Mouse (Mus musculus) spleen, adult 12 weeks (tissue): ENCODE measurements around the gene Grb10.

Experiments
- DNase-seq: peaks from one replicate; pipeline ENCODE4 v3.0.0; 2022; ENCODE audit warnings: low spot score

Grb10 gene

DNA sequence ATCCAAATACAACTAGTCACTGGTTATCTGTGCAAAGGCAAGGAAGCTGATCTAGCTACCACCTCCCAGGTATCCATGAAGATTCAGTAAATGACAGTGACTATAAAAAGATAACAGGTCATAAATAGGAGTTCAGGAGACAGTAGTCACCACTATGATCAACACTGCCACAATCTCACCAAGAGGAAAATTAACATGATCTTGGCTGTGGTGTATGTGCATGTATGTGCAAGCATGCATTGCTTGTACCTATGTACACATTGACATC is 94.5 kb downstream of the Grb10 start:
- DNase-seq, result no peak

GRCm38 (mm10) chr11:11943240-11944081 is 95.0 kb downstream of the Grb10 start:
- no peak for DNase-seq

DNA sequence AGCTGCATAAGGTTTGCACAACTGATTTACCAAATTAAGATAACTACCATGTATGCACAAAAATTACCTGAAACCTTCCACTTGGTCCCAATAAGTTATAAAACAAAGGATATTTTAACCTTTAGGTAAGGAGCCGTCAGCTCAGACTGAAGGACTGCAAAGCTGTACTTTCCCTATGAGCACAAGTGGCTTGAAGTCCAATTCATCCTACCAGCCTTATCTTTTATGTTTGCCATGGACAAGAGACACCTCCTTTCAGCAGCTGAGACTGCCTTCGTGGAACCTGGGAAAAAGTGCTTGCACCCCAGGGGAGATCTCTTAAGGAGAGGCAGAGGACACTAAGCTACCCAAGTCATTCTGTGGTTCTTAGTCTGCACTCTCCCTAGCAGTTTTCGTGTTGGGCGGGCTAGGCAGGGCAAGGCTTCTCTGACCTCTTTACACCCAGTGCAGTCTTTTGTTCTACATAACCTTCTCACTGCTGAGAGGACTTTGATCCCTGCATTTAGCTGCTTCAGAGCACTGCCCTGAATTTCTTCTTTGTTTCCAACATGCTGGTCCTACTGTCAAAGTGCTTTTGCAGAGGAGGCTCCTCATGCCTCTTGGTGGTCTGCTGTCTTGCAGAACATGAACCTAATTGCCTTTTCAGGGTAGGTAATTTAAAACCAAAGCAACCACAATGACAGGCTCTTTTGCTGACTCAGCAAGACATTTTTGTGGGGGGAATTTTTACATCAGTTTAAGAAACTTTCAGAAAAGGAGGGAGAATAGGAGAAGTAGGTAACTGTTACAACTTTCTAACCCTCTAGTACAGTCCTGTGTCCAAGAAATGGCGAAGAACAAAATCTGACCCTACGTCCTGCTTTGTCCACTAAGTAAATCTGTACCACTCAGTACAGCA is 95.9 kb downstream of the Grb10 start:
- DNase-seq, result no peak

GRCm38 (mm10) chr11:11940833-11941681 is 97.4 kb downstream of the Grb10 start:
- no peak for DNase-seq

DNA sequence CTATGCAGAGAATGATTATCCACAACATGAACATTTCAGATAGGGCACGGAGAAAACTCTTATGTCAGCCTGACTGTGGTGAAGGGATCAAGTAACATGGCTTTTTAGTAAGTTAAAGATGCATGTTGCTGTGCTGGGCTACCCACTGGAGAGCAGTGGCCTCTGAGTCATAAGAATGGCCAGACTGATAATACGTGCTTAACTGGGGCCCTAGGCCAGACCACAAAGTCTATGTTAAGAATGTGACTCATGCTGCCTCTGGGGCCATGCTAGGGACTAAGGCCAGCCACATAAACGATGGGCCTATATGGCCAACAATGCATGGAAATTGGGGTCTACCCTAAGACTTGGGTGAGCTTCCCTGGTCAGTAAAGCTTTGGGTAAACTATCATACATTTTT is 98.9 kb downstream of the Grb10 start:
- DNase-seq, result no peak

GRCm38 (mm10) chr11:11938591-11938990 is 99.9 kb downstream of the Grb10 start:
- DNase-seq, result no peak

DNA sequence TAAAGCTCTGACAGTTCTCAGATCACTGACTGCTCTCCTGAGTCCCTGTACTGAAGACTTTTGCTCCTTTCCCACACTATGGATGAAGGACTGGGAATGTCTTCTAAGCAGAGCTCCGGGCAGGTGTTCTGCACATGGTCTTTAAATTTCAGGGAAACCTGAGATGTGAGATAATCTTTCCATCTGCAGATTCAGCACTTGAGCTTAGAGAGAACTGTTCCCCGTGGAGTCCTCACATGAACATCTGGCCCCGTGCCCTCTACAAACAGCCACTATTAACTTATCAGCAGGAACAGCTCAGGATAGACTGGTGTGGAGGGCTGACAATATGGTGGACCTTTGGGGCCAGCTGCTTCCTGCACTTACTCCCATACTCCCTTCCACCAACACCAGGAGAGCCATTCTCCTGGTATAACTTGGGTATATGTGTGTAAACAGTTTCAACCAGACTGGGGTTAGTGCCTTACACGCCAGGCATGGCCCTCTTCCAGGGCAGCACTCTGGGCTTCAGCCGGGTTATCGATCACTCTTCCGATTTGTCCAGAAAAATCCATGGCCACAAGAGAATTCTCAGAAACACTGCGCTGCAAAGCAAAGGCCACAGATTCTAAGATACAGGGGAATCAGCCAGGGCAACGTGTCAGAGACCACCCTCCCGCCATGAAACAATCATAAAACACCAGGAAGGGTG is 101.0 kb downstream of the Grb10 start:
- no peak for DNase-seq

DNA sequence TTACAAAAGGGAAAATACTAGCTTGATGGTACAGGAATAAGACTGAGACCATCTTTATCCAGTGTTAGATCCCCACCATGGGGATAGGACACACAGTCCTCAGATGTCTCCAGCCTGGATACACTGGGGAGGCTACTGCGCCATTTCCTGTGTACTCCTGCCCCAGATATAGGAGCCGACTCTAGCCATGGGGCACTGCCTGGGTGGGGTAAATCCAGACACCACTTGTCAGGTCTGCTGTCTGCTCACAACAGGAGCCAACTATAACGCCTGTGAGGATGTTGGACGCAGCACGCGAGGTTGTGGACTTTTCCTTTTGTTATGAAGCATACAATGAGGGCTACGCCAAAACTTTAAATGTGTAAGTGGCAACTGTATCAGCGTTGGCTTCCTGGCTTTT is 103.7 kb downstream of the Grb10 start:
- no peak for DNase-seq

- no peak for DNase-seq
Observed at GRCm38 (mm10) chr11:11932102-11932789, 106.2 kb downstream of the Grb10 start.

DNA sequence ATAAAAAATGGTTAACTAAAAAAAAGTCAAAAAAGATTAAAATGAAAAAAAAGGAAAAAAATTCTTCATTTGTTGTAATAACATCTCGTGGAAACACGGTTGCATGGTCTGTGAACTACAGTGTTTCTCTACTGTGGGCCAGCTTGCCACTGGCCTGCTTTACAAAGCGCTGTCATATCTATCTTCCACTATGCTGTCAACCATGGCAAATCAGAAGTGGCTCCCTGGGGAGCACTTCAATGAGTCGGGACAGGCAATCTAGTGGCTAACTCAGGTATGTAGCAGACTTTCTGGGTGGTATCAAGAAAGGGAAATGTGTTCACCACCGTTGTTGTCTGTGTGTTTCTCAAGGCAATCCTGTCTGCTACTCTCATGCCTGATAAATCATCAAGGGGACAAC is 106.8 kb downstream of the Grb10 start:
- DNase-seq, result no peak

GRCm38 (mm10) chr11:11930527-11930926 is 108.0 kb downstream of the Grb10 start:
- DNase-seq, result no peak

GRCm38 (mm10) chr11:11929059-11929458 is 109.4 kb downstream of the Grb10 start:
- no peak for DNase-seq

DNA sequence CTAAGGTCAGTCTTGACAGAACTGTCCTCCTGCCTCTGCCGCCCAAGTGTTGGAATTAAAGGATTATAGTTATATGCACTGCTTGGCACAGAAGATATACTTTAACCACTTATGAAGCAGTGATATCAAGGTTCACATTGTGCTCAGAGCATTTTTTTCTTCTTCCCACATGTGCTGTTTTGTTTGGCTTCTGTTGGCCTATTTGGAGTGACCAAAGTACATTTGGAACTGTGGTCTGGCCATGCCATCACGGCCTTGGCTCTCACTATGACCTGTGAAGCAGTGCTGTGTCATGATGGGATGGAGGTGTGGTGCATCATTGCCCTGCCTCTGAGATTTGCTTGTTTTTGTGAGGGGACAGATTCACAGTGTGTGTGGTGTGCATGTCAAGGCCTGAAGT is 109.9 kb downstream of the Grb10 start:
- no peak for DNase-seq

- no peak for DNase-seq
Observed at GRCm38 (mm10) chr11:11923900-11924299, 114.6 kb downstream of the Grb10 start.

DNA sequence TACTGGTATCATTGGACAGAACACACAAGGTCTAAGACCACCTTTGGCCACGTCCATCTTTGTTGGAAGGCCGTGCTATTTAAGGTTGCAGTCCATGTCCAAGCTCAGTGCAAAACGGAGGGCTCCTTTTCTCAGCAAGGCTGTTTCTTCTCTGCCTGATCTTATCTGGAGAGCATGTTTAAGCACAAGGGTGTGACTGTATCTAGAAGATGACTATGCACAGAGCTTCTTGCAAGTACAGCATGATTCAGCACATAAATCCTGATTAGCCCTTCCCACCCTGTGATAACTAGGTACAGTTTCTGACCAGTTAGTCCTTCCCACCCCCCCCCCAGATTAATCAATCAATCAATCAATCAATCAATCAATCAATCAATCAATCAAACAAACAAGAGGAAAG is 115.1 kb downstream of the Grb10 start:
- no peak for DNase-seq

DNA sequence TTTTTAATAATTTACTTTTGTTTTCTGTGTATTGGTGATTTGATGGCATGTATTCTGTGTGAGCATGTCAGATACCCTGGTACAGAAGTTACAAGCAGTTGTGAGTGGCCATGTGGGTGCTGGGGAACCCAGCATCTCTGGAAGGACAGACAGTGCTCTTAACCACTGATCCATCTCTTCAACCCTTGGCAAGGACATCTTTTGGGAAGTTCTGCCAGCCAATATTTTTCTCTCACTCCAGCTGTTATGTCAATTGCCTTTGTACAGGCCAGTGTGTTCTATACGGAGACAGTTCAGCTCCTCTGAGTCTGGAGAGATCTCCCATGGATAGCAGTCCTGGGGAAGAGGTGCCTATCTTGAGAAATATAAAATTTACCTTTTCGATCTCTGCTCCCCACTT is 116.4 kb downstream of the Grb10 start:
- DNase-seq, result no peak

DNA sequence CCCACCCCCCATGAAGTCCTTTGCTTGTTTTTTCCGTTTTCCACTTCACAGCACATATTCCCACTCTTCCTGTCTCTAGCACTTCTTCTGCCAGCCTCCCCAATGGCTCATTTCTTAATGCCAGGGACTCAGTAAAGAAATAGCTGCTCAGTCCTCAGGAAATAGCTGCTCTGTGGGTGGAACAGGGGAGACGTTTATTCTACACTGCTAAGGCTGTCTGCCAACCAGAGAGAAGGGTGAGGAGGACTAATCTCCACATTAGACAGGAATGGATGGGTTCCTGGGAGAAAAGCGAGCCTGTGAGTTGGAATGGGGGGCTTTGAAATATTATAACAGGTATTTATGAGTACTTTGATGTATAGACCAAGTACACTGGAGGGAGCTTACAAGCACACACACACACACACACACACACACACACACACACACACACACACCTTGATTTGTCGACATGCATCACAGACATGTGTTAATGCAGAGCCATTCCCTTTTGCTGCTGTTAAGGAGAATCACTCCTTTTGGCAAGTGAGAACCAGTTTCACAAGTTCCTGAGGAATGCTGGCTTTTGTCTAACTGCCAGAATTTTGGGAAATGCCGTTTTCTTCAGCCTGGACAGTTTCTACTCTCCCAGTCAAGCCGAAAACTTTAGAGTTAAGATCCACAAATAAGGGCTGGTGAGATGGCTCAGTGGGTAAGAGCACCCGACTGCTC is 130.6 kb downstream of the Grb10 start:
- DNase-seq, result no peak

DNA sequence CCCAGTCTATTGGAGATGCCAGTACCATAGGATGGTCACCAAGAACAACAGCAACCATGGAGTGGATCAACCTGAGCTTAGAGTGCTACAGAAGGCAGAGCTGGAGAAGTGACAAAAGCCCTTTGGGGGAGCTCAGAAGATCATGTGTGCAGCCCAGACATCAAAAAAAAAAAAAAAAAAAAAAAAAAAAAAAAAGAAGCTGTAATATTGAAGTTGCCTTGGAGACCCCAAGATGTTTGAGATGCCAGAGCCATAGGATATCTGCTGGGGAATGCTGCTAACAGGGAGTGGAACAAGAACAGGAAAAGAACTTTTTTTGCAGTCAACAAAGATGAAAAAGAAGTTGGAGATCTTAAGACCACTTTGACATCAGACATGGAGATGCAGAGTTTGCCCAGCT is 133.0 kb downstream of the Grb10 start:
- DNase-seq, result no peak

DNA sequence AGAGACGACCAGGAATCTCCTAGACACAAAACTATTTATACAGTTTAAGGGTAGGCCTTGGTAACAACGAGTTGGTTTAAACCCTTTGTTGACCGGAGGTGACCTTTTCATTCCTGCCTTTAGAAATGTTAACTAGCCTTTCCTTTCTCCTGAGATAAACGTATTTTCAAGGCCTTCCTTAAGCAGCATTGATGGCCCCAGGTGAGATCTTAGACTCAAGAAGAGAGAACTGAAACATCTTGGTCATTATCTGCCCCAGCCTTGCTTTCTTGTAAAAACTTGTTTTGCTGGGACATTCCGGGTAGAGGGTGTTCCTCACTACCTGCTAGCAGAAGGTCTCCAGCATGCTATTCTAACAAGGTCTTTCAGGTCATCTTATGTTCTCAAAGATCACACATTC is 133.5 kb downstream of the Grb10 start:
- DNase-seq, result no peak

DNA sequence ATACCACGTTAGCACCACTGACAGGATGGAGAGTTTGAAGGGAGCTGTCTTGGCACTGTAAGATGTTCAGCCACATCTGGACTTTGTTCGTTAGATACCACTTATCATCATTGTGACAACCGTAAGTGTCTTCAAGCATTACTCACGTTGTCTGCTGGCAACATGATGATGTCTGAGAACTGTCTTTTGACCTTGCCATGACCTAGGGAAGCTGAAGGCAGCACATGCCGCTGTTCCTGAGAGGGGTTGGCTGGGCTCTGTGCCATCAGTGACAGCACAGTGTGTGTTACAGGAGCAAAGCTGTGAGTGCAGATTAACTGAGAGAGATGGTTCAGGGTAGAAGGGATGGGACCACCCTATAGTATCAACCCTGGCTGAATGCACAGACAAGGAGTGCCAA is 137.0 kb downstream of the Grb10 start:
- no peak for DNase-seq

DNA sequence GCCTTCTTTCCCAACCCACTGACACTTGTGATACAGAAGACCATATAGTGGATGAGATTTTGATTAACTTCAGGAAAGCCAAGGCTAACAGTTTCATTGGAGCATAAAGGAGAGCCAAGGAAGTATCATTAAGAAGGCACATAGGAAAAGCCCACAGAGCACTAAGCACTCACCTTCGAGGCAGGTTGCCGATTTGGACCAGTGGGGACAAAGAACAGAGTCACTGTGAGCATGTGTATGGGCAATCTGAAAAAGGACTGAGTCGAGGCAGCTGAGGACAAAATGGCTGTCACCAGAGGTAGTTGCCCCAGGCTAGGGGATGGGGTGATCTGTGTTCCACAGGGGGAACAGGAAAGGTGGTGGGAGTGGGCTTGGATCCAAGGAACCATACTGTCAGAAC is 140.0 kb downstream of the Grb10 start:
- no peak for DNase-seq
